Mouse (Mus musculus) thymus, postnatal 0 days (tissue): ENCODE results near the gene Gpr132. TPM values are rescaled to one million over a fixed set of nuclear protein-coding genes. Genes with fewer than 3 reads are reported as not detected.

Experiments used
- DNase-seq: peaks from one replicate; pipeline ENCODE4 v3.0.0-alpha.2; 2015; ENCODE audit warnings: low spot score
- polyA plus RNA-seq: library from polyadenylated mRNA; unstranded; fragments of >200 nt; fragmentation: Nextera tagmentation; extraction: Ambion mirVana; gene quantifications from 2 replicates; pipeline ENCODE4 v1.2.1, GENCODE M21; 2015

The Gpr132 gene
- polyA plus RNA-seq, 1 experiment from 2014 or later: 26.6 TPM

GRCm38 (mm10) chr12:112877607-112878020, 9.6 kb upstream of the Gpr132 start:
- DNase-seq: peak; percentile 17

DNA sequence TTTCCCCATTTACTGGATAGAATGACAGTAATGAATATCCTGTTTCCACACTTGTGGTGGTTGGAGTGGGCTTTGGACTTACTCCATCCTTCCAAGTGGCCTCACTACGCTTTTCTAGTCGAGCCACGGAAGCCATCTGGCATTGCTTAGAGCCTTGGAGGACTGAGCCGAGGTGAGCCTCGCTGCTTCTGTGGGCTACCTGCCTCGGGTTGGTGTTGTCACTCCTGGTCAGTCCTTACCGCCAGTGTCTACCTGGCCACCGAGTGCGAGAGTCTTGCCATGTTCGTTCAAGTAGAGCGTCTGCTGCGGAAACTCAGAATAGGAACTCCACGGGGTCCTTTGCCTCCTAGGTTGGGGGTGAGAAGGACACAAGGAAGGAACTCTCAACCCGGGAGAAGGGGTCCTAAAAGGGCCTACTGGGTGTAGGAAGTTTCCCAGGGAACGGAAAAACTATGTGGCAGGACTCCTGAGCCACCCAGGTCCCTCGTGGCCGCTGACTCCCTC, 9.1 kb upstream of the Gpr132 start:
- no peak for DNase-seq

DNA sequence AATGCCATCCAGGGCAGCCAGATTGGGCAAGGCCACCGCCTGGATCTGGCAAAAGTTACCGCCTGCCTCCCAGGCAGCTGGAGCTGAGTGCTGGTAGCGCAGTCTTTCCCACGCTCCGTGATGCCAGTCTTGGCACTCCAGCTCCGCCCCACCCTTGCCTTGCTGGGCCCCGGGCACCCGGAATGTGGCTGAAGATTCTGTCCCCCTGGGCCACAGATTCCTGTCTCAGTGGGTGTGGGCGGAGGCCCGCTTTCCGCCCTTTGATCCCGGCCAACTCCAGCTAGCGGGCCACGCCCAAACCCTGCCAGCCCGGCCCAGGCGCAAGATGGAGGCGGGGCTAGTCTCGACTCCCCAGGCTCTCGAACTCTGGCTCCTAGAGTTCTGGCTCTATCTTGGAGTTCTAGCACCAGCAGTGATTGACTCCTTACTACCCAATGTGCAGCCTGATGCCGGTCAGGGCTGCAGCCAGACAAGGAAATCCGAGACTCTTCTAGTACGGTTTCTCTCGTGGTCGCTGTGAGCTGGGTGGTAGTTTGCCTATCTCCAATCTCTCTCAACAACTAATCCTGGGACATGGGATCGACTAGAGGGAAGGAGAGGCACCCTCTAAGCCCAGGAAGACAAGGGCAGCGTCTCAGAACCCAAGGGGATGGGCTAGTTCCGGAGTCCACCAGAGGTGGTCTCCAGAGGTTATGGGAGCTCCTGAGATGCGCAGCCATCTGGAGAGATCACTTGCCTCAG, 8.5 kb upstream of the Gpr132 start:
- peak; percentile 31 for DNase-seq

- DNase-seq: peak; percentile 86
Measured at GRCm38 (mm10) chr12:112875225-112876013, 7.4 kb upstream of the Gpr132 start.

DNA sequence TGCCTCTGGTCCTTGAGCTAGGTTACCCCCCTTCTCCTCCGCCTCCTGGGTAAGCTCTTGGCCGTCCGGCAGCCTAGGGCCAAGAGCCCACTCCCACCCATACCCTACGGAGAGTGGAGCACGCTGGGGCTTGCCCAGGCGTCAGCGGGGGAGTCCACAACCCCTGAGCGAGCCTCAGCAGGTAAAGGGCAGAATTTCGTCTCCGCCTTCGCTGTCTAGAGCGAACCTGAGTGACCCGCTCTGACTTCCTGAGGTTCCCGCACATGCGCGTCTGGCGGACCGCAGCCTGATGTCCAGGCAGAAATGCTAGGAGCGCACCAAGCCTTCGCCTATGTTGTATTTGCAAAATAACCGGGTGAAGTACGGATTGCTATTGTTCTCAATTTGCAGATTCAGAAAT, 6.2 kb upstream of the Gpr132 start:
- no peak for DNase-seq

DNA sequence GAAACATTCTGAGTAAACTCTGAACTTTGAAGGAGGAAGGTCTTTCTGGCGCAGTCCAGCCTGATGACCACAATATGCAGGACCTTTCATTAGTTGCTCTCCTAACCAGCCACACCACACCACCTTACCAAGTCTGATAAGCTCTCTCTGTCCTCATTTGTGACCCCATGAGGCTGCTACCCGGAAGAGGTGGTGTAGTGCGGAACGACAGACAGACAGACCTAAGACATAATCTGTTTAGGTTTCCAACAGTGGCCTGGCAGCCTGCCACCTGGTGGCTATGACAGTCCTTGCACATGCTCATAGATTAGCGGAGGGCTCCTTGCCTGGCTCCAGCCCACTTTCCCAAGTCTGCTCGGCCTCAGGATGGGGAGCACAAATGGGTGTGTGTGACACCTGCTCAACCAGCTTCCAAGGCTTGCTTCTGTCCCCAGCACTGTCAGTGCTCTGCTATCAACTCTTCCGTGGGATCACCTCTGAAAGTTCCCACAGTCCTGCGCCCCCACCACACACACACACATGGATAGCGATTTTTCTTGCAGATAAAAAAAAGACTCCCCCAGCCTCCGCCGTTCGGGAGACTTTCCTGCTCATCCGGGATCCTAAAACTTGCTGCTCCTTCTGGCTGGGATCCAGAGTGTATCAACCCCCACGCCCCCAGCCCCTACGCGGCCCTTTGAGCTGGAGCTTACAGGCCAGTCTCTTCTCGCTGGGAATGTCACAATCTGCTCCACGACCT, 5.6 kb upstream of the Gpr132 start:
- DNase-seq: peak; percentile 79

DNA sequence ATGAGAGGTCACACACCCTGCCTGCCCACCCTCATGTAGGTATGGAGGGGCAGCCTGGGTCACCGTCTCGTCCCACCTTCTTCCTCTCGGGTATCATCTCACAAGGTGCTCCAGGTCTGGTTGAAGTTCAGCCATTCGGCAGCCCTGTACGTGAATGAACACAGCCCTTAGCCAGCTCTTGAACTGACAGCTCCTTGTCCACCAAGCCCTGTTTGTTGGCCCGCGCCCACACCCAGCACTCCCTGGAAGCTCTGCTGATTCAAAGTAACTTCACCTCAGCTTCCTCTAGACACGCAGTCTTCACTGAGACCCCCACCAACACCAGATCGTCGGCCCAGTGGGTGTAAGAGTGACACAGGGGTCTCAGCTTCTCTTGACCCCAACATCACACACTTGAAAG, 5.0 kb upstream of the Gpr132 start:
- no peak for DNase-seq

DNA sequence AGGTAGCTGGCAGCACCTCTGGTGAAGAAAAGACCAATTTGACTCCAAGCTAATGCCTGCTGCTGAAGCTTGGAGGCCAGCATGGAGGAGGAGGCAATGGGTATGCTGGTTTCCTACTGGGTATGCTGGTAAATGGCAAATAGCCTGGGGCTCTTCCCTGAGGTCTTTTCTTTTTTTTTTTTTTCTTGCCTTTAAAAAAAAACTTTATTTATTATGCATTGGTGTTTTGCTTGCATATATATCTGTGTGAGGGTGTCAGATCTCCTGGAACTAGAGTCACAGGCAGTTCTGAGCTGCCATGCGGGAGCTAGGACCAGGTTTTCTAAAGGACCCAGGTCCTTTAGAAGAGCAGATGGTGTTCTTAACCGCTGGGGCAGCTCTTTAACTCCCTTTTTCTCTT, 3.2 kb upstream of the Gpr132 start:
- DNase-seq: no peak

- peak; percentile 55 for DNase-seq
Measured at GRCm38 (mm10) chr12:112870775-112871174, 2.7 kb upstream of the Gpr132 start.

GRCm38 (mm10) chr12:112869783-112870204, 1.8 kb upstream of the Gpr132 start:
- peak; percentile 60 for DNase-seq

- DNase-seq: no peak
Measured at GRCm38 (mm10) chr12:112867106-112867674, 838 bp downstream of the Gpr132 start.

DNA sequence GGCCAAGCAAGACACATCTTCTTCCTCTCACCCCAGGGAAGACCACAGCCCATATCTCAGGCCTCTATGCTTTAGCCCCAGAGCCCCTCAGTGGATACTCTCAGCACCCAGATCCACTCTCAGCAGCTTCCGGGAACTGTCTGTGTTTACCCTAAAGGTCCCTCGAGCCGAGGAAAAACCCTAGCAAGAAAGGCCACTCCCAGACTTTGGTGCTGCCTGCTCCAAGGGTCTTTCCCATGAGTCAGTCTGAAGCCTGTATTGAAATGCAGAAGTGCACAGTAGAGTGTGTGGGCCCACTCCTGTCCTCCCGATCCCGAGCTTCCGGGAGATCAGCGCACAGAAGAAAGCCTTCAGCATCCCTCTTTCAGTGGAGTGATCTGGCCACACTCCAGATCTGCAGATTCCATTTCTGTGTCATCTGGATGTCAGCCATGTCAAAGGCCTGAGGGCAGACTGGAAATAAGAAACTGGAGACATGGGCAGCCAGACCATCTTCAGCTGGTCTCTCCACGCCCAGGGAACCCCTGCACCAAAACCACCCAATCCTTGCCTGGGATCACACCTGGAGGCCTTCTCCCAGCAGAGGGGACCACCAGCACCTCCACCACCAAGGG, 1.5 kb downstream of the Gpr132 start:
- DNase-seq: no peak

- no peak for DNase-seq
Measured at GRCm38 (mm10) chr12:112864804-112865203, 3.2 kb downstream of the Gpr132 start.

- no peak for DNase-seq
Measured at GRCm38 (mm10) chr12:112861911-112862321, 6.1 kb downstream of the Gpr132 start.

- peak; percentile 81 for DNase-seq
Measured at GRCm38 (mm10) chr12:112860765-112861164, 7.3 kb downstream of the Gpr132 start.

DNA sequence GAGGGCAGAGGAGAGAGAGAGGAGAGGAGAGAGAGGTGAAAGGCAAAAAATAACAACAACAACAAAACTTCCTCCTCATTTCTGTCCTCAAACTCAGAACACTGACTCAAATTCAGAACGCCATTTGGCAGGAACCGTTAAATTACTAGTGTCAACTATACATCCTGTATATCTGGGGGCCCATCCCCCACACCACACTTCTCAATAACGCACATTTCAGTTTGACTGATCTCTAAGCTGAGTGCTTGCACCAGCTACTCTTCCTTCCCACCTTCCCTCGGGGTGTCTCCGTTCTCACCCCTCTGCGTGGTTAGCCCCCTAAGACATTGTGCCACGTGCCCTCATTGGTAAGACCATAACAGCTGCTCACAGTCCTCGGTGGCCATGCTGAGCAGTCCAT, 8.1 kb downstream of the Gpr132 start:
- DNase-seq: peak; percentile 85

DNA sequence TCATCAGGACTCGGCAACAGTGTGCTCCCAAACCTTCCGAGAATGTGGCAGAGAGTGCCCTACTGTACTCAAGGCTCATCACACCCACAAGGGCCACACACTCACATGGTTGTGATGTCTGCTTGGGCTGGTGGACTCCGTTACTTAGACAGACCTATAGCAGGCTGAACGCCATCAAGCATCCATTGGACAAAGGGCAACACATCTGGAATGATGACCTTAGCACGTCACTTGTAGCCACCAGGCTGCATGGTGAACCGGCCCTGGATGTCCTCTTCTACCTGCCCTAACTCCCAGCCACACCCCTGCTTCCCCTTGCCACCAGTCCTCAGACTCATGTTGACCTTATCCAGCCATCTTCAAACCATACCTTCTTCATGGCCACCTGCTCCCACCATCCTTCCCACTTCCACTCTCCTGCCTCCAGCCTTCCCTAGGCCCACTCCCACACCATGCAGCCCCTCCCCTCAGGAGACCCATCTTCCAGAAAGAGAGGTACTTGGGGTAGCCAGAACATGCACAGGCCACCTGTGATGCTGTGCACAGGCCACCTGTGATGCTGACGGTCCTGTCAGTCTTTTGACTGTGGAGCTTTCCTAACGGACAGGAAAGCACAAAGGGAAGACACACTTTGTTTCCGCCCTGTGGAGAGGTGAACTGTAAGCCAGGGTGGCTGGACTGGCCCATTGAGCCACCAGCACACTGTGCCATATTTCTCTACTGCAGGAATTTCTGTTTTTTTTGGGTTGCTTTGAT, 9.3 kb downstream of the Gpr132 start:
- DNase-seq: no peak

- DNase-seq: peak; percentile 70
Measured at GRCm38 (mm10) chr12:112857021-112857925, 10.8 kb downstream of the Gpr132 start.

DNA sequence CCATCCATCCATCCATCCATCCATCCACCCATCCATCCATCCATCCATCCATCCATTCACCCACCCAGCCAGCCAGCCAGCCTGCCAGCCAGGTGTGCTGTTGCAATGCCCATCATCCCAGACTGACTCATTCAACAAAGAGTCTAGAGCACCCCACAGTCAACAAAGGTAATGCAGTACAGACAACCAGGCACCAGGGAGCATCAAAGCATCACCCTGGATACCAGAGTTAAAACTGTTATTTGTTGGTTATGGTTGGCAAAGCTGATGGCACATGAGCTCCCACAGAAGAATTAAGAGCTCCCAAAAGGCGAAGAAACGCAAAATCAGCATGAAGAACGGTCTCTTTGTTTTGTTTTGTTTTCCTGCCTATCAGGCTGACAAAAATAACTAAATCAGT, 11.7 kb downstream of the Gpr132 start:
- peak; percentile 61 for DNase-seq
